Mouse (Mus musculus): ENCODE data around the gene Cyb5r1.
A peak's percentile ranks its signal among the peaks of the same experiment; 100 is the strongest.

Cyb5r1 gene

DNA sequence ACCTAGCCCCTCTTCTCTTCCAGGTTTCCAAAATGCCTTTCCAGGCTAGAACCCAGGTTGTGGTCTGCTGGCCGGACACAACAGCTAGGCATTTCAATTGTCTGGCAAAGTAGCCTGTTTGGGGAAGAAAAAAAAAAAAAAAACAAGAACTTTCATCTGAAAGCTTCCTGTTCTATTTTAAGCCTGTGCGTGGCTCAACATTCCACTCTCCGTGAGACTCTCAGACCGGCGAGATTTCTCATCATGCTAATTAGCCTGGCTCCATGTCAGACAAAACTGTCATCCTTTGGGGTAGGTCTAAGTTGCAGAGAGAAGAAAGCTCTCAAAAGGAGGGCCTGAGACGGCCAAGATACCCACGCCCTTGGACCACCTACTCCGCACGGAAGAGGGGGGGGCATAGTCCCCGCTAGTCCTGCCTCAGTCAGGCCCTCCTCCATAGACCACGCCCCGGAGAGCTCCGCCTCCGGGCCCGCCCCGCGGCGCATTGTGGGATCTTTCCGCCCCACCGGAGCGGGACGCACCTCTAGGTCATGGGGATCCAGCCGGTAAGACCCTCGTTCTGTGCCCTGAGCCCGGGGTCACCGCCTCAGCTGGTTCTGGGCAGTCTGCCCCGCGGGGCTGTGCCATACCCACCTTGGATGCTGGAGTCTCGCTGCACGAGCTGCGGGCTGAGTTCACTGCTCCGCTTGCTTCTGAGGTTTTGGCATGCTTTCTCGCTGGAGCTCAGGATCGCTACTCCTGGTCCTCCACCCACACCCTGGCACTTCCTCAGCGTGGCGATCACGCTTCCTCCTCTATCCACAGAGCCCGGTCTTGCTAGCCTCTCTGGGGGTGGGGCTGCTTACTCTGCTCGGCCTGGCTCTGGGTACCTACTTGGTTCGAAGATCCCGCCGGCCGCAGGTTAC is at the start of gene Cyb5r1:
Gene Cyb5r1, plus strand, starts transcription at position 51 of the 905 bp plus-strand sequence.
- peak; percentile 74 for DNase-seq (ENCODE audit: low read depth, low spot score)

DNA sequence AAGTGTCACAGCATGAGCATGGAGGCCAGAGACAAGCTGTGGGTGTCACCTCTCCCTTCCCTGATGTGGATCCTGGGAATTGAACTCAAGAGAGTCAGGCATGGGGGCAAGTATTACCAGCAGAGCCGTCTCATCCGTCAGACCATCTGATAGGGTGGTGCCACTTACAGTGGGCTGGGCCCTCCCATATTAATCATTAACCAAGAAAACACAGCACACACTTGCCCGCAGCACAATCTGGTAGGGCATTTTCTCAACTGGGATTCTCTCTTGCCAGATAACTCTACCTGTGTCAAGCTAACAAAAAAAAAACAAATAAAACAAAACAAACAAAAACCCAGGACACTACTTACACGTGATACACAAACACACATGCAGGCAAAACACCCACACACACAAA is 47.9 kb upstream of the Cyb5r1 start:
- DNase-seq (ENCODE audit: low read depth, low spot score), result no peak

DNA sequence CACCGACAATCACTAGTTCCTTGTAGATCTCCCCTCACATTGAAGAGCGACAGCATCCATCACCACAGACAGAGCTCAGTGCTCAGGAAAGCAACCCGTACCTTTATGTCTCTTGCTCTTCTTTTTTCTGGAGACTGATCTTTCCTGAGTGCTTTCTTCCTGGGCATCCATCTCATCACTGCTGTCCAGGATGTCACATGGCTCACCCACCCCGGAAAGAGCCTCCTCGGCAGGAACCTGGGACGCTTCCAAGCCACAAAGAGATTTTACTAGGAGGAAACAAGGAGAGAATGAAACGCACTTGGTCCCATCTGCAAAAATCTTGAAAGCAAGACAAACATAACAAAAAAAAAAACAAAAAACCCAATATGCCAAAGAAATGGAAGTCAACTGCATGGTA is 44.7 kb upstream of the Cyb5r1 start:
- no peak for DNase-seq (ENCODE audit: low read depth, low spot score)

DNA sequence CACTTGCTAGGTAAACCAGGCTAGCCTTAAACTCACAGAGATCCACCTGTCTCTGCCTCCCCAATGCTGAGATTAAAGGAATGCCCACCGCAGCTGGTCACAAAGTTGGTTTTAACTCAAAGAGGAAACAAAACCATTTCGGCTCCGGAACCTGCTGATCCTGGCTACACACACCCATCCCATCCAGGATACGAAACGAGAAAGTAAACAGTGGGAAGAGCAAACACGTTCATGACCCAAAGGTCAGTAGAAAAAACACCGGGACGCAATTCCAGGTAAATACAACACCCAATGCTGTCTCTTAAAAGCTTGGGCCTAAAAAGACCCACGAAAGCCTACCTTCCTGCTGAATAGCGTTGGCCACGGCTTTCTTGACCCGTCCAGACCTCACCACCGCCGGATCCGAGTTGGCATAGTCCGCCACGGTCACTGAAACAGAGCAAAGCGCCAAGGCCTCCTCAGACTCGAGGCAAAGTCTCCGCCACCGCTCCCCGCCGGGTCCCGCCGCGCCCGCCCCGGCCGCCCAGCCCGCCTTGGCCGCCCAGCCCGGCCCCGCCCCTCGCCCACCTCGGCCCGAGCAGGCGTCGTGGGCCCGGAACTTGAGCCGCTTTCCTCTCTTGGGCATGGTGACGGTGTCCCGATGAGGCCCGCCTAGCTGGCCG is 44.0 kb upstream of the Cyb5r1 start:
- DNase-seq (ENCODE audit: low read depth, low spot score), result no peak

DNA sequence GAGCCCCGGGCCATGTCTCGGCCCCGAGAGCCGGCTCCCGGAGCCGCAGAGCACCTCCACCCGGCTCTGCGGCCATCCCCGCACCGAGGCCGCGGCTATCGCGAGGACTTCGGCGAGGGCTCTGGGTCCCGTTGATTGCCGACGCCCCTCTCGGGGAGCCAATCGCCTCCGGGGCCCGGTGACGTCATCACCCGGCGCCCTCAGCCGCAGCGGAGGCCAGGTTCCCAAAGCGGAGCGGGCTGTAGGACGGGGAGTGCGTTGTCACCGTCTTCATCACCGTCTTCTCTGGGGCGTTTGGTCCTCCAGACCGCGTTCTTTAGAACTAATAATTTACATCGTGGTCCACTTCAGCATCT is 43.5 kb upstream of the Cyb5r1 start, which contains the start of gene Tmem183a:
Gene Tmem183a, minus strand, starts transcription at position 123 of the 356 bp plus-strand sequence.
- DNase-seq (ENCODE audit: low read depth, low spot score), result peak; percentile 95

DNA sequence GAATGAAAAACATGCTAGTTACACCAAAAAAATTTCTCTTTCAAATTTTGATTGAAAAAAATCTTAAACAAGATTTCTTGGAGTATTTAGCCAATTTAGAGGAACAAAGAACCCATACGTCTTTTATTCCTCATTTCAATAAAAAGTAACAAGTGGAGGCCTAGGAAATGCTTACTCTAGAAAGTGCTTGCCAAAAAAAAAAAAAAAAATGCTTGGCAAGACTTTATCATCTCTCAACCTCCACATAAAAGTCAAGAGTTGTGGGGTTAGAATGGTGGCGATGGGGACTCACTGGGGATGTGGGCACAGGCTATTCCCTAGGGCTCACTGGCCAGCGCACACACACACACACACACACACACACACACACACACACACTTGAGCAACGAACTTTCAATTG is 42.2 kb upstream of the Cyb5r1 start:
- no peak for DNase-seq (ENCODE audit: low read depth, low spot score)

DNA sequence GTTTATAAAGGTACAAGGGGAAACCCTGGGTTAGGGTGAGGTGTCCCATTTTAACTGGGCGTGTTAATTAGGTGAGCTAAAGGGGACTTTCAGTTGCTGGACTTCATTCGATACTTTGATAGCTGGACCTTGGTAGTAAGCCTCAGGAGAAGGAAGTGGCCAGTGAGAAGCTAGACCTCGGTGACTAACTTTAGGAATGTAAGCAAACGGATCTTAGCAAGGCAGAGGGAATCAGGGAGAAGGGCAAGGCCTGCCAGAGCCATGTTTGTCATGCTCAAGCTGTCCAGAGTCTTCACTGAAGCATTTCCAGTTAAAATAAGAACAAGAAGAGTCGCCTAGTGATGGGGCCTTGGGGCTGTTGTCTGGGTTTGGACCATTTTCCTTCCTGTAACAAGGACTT is 39.9 kb upstream of the Cyb5r1 start:
- DNase-seq (ENCODE audit: low read depth, low spot score), result no peak

DNA sequence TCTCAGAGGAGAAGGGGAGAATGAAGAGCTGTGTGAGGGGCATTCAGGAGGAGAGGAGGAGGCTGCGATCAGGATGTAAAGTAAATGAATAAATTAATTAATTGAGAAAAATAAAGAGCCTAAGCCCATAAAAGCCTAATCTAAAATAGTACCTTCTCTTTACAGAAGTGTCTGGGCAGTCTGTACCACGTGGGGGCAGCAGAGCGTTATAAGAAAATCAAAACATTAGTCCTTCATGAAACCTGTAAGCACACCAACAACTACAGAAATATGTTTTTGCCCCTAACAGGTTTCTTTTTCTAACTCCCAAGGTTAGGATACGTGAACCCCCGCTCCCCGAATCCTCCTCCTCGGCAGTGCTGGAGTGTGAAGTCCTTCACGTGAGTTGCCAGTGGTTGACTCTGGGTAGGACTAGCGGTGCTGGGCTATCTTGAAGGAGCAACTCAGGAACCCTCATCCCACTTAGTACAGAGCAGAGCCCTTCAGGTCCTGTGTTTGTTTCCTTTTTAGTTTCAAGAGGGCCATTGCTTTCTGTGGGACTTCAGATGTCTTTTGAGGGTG is 36.5 kb upstream of the Cyb5r1 start:
- no peak for DNase-seq (ENCODE audit: low read depth, low spot score)

DNA sequence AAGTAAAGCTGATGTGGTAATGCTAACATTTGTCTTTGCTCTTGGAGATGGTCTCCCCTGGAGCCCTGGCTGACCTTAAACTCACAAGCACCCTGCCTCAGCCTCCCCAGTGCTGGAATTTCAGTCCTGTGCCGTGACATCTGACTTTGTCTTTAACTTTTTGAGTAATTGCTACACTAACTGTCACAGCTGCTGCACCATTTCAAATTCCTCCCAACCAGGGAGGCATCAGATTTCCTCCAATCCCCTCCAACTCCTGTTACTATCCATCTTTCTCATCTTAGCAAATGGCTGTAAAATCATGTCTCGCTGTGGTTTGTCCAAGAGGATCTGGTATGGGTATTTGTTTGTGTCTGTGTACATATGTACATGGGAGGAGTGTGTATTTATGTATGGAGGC is 31.2 kb upstream of the Cyb5r1 start:
- no peak for DNase-seq (ENCODE audit: low read depth, low spot score)

DNA sequence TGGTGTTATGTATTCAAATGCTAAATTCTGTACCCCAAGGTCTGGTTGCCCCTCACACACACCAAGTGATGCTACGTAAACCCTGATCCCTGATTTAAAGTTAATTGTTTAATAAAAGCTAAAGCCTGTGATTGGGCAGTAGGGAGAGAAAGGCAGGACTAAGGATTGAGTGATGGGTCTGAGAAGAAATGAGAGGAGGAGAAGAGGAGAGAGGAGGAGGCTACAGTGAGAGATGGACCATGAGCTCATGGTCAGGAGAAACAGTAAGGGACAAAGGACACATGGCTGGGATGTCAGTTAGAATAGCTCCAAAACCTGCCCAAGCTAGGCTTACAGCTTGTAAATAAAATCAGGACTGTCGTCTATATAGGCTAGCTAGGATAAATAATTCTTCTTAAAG is 24.3 kb upstream of the Cyb5r1 start:
- no peak for DNase-seq (ENCODE audit: low read depth, low spot score)

DNA sequence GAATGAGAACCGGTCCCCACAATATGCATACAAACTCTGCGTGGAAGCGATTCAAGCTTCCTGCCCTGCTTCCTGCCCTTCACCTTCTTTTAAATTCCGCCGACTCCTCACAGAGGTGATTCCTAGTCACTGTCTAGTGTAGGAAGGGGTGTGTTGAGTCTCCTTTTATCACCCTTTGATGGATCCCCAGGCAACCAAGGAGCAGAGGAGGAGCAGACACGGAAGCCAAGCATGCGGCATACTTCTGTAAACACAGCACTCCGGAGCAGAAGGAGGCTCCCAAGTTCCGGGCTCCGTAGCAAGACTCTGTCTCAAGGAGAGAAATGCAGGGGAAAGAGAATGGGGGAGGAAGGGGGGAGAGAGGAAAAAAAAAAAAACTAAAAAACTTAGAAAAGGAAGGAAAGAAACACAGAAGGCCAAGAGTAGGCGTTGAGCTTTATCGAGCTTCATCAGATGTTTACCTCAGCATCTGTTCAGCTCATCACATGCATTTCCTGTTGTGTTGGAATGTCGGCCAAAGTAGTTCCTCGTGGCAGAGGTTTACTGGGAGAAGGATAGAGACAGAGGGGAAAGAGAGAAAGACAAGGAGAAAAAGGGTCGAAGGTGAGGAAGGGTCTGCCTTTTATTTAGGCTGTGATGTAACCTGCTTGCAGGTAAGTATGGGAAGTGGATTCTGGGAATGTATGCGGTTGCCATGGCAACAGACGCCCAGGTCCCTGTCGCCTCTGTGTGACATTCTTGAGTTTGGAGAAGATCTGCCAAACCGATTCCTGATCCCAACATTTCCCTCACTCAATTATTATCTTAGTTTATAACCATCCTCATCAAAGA is 23.3 kb upstream of the Cyb5r1 start:
- peak; percentile 40 for DNase-seq (ENCODE audit: low read depth, low spot score)

DNA sequence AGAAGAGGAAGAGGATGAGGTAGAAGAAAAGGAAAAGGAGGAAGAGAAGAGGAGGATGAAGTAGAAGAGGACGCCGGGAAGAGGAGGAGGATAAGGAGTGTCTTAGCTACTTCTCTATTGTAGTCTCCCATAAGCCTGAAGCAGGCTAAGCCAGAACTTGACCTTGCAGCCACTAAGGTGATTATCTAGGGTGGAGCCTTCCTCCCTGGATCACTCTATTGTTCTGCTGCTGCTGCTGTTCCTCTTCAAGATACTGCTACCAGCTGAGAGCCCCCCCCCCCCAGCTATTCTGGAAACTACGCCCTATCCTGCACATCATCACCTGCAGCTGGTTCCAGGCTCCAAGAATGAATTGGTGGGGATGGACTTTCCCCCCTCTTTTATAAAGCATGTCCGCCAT is 20.8 kb upstream of the Cyb5r1 start:
- no peak for DNase-seq (ENCODE audit: low read depth, low spot score)

DNA sequence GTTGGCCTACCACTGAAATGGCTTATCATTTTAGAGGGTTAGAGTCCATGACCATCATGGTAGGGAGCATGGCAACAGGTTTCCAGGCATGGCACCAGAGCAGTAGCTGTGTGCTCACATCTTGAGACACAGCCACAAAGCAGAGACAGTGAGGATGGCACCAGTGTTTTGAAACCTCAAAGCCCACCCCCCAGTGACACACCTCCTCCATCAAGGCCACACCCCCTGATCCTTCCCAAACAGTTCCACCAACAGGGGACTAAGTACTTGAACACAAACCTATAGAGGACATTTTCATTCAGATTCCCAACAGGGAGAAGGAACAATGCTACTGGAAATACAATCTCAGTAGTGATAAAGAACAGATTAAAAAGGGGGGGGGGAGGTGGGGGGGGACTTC is 20.2 kb upstream of the Cyb5r1 start:
- DNase-seq (ENCODE audit: low read depth, low spot score), result no peak

DNA sequence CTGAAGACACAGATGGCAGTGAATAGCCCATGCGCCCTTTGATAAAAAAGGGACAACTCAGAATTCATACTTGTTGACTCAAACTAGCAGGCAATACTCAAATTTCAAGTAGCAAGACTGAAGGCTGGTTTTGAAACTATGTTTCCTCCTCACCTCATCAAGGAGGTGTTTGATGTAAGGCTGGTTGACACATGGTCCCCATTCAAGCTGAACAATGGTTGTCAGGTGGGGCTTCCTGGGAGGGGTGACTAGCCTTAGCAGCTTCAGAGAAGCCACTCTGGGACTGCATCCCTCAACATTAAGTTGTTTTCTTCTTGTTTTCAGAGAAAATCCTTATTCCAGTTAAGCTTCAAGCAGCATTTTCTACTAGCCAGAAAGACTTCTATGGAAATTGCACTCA is 19.7 kb upstream of the Cyb5r1 start, which contains the start of gene 4933406M09Rik:
Gene 4933406M09Rik, plus strand, starts transcription at position 275 of the 400 bp plus-strand sequence.
- no peak for DNase-seq (ENCODE audit: low read depth, low spot score)

DNA sequence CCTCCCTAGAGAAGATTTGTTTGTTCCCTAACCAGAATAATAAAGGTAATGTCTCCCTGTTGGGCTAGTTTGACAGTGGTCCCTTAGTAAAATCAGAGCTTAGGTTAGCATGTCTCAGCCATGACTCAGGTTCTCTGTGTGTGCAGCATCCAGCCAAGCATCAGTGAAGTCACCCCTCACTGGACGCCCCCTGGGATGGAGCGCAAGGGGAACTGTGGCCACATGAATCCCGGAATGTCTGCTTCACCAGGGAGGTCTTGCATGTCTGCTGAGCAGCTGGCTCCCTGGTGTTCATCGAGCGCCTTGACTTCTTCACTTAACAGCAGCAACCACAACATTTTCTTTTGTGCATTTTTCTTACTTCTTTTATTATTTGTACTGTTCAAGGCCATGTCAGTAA is 11.5 kb upstream of the Cyb5r1 start:
- no peak for DNase-seq (ENCODE audit: low read depth, low spot score)

DNA sequence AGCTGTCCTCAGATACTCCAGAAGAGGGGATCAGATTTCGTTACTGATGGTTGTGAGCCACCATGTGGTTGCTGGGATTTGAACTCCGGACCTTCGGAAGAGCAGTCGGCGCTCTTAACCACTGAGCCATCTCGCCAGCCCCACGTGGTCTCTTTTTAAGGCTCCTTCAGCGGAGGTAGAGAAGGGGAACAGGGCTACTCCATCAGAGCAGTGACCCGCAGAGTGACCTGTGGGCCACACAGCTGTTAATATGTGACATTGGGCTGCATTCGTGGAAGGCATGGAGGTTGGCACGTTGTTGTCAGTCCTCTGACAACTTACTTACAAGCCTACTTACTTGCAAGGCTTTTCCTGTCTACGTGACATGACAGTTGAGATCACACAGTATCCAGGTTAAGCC is 7.1 kb upstream of the Cyb5r1 start:
- no peak for DNase-seq (ENCODE audit: low read depth, low spot score)

DNA sequence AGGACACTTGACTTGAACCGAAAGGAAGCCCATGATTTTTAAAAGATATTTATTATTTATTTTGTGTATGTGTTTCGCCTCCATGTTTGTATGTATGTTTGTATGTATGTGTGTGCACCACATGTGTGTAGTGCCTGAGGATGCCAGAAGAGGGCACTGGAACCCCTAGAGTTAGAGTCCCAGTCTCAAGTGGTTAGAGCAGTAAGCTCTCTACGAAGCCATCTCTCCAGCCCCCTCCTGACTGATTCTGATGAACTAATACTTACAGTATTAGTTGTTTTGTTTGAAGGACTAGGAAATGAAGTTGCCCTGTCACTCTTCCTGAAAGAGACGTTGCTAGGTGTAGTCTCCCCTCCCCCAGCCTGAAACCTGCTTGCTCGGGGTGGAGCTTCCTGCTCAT is 5.6 kb upstream of the Cyb5r1 start:
- no peak for DNase-seq (ENCODE audit: low read depth, low spot score)

DNA sequence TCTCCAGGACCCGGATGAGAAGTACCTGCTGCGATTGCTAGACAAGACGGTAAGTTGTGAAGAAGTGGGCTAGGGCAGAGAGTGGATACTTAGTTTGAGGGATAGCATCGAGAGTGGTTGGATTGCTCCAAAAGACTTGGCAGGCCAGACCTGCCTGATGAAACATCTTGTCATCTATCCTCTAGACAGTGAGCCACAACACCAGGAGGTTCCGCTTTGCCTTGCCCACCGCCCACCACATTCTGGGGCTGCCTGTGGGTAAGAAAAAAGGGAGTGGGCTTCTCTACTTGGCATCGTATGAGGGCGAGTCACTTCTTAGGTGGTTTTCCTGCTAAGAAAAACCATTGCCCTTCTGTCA is 1.0 kb downstream of the Cyb5r1 start:
- DNase-seq (ENCODE audit: low read depth, low spot score), result no peak

DNA sequence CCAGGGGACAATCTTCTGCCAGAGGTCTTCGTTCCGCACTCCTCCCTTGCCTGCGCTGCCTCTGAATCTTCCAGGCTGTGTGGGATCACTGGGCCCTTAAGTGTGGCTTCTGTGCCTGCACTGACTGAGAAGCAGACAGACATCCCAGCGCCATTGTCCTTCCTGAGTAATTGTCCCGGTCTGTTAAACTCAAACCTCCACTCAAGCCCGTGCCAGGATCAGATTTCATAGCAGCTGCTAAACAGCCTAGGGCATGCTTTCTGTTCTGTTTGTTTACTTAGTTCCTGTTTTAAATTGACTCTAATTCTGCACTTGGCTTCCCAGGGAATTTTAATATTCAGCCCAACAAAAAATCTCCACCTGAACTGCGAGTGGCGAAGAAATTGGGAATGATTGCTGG is 2.7 kb downstream of the Cyb5r1 start:
- no peak for DNase-seq (ENCODE audit: low read depth, low spot score)

DNA sequence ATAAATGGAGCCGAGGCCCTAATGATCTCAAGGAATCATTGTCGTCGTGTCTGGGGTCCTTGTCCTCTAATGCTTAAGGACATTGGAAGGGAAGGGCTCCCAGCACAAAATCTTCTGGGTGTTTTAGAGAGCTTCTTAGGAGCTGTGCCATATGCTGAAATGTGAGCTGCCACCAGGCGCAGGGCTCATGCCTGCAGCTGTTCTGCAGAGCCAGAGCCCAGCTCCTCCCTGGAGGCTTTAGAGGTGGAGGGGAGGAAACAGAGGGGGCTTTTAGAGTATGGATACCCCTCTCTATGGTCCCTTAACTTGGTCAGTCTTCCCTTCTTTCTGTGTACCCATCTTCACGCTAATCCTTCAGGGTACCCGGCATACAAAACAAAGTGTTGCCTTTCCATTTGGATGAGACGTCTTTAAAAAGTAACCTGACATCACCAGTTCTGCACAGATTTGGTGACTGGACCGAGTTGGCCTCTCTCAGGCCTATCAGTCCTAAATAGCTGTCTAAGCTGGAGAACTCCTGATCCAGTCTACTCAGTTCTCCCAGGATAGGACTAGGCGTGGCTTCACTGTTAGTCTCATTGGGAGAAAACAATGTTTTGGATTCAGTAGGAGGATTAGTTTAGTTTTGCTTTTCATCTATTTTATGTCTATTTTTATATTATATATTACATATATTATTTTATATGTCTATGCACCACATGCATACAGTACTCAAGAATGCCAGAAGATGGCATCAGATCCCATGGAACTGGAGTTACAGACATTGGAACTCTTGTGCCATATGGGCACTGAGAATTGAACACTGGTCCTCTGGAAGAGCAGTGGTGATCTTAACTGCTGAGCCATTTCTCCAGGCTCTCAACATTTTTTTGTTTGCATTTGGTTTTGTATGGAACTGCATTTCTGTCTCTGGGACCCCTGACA is 6.6 kb downstream of the Cyb5r1 start:
- no peak for DNase-seq (ENCODE audit: low read depth, low spot score)

DNA sequence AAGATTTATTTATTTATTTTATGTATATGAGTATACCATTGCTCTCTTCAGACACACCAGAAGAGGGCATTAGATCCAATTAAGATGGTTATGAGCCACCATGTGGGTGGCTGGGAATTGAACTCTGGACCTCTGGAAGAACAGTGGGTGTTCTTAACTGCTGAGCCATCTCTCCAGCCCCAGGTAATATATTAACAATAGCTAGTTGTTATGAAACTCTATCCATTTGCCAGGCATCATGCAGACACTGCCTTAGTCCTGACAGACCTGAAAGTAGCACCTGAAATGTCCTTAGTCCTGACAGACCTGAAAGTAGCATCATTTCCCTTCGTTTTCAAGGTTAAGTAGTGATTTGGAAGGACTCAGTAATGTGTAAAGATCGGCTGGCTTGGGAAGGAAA is 8.7 kb downstream of the Cyb5r1 start:
- no peak for DNase-seq (ENCODE audit: low read depth, low spot score)
